Mouse (Mus musculus) liver, embryonic 13.5 days (tissue): ENCODE data around the gene Mme. TPM values are rescaled to one million over a fixed set of nuclear protein-coding genes. Genes with fewer than 3 reads are reported as not detected.

Source experiments
- ATAC-seq: fragments of 200-750 bp; cut with Nextera tagmentation; 2 replicates; pipeline ENCODE4 v1.8.0; 2017; ENCODE audit warnings: low read depth, mild to moderate bottlenecking, moderate number of reproducible peaks, moderate library complexity
- DNase-seq: peaks from one replicate; pipeline ENCODE4 v3.0.0; 2022
- H3K27ac ChIP-seq: fragments of 300-500 bp; sonication (generic); 2 replicates; pipeline ENCODE4 v1.5.1; 2015; ENCODE audit warnings: moderate library complexity, mild to moderate bottlenecking, inconsistent platforms
- H3K27me3 ChIP-seq: fragments of 300-500 bp; sonication (generic); 2 replicates; pipeline ENCODE4 v1.6.1; 2015; ENCODE audit warnings: mild to moderate bottlenecking, inconsistent platforms
- H3K36me3 ChIP-seq: fragments of 300-500 bp; sonication (generic); 2 replicates; pipeline ENCODE4 v1.6.1; 2015; ENCODE audit warnings: mild to moderate bottlenecking, inconsistent platforms
- H3K4me1 ChIP-seq: fragments of 300-500 bp; sonication (generic); replicated peaks from 2 replicates; pipeline ENCODE4 v1.6.1; 2015; ENCODE audit warnings: inconsistent platforms
- H3K4me2 ChIP-seq: fragments of 300-500 bp; sonication (generic); 2 replicates; pipeline ENCODE4 v1.6.1; 2015; ENCODE audit warnings: inconsistent platforms, mild to moderate bottlenecking, moderate library complexity
- H3K4me3 ChIP-seq: fragments of 300-500 bp; sonication (generic); replicated peaks from 2 replicates; pipeline ENCODE4 v1.5.1; 2015; ENCODE audit warnings: mild to moderate bottlenecking, inconsistent platforms
- H3K9ac ChIP-seq: fragments of 300-500 bp; sonication (generic); 2 replicates; pipeline ENCODE4 v1.6.1; 2015; ENCODE audit warnings: mild to moderate bottlenecking, inconsistent platforms
- H3K9me3 ChIP-seq: fragments of 300-500 bp; sonication (generic); replicated peaks from 2 replicates; pipeline ENCODE4 v1.6.1; 2016; ENCODE audit warnings: inconsistent platforms
- WGBS: fragments of 180-500 bp; shearing (Covaris S2); methylation state at CpG from one replicate; pipeline ENCODE4 v1.1.7; 2015; ENCODE audit not compliant: insufficient replicate concordance; 5-methylcytosine and 5-hydroxymethylcytosine counted together
- polyA plus RNA-seq: library from polyadenylated mRNA; unstranded; fragments of >200 nt; fragmentation: Nextera tagmentation; extraction: Ambion mirVana; gene quantifications from 2 replicates; pipeline ENCODE4 v1.2.1, GENCODE M21; 2015

Gene Mme
- polyA plus RNA-seq, 1 experiment from 2014 or later = 0.22 TPM

GRCm38 (mm10) chr3:63351680-63352260 is 110.4 kb downstream of the Mme start:
- Histone ChIP-seq H3K27ac (no peak overlapping the region), H3K4me1 (no peaks in the 10 kb centered on the region), H3K36me3 (no peaks in the 10 kb centered on the region), H3K4me2 (no peak overlapping the region), H3K4me3 (no peak overlapping the region), H3K9me3 (no peaks in the 10 kb centered on the region), H3K9ac (no peak overlapping the region), H3K27me3 (no peaks in the 10 kb centered on the region)
- WGBS = 69% methylated on average over 1 of the region's 1 CpGs
- ATAC-seq = no peak
- no peak for DNase-seq

GRCm38 (mm10) chr3:63359512-63359911 is 118.2 kb downstream of the Mme start:
- Histone ChIP-seq H3K36me3 (no peaks in the 10 kb centered on the region), H3K27ac (no peak overlapping the region)

GRCm38 (mm10) chr3:63384989-63385388 is 143.7 kb downstream of the Mme start:
- ATAC-seq (no peak), DNase-seq (no peak)
- Histone ChIP-seq H3K9me3 (no peaks in the 10 kb centered on the region), H3K9ac (no peak overlapping the region), H3K27me3 (no peaks in the 10 kb centered on the region), H3K36me3 (no peaks in the 10 kb centered on the region), H3K4me1 (no peaks in the 10 kb centered on the region), H3K4me3 (no peak overlapping the region), H3K4me2 (no peak overlapping the region), H3K27ac (no peak overlapping the region)
- 33% methylated on average over 2 of the region's 2 CpGs for whole genome bisulfite sequencing

More at GRCm38 (mm10) chr3:63359512-63359911, 118.2 kb downstream of the Mme start:
- H3K4me2 ChIP-seq = no peak overlapping the region
- WGBS = 53% methylated on average over 1 of the region's 1 CpGs
- no peak overlapping the region for H3K4me3 ChIP-seq
- H3K9me3 ChIP-seq = no peaks in the 10 kb centered on the region
- ATAC-seq (no peak), DNase-seq (no peak)
- no peaks in the 10 kb centered on the region for H3K27me3 ChIP-seq
- no peaks in the 10 kb centered on the region for H3K4me1 ChIP-seq
- no peak overlapping the region for H3K9ac ChIP-seq

GRCm38 (mm10) chr3:63390774-63391173 is 149.4 kb downstream of the Mme start:
- Histone ChIP-seq H3K27ac (no peak overlapping the region), H3K4me2 (no peak overlapping the region), H3K4me1 (no peaks in the 10 kb centered on the region), H3K9me3 (no peaks in the 10 kb centered on the region), H3K9ac (no peak overlapping the region), H3K4me3 (no peak overlapping the region), H3K27me3 (no peaks in the 10 kb centered on the region), H3K36me3 (no peaks in the 10 kb centered on the region)
- DNase-seq = no peak
- WGBS = 45% methylated on average over 2 of the region's 2 CpGs
- ATAC-seq = no peak

- ATAC-seq (no peak), DNase-seq (no peak)
- 45% methylated on average over 2 of the region's 2 CpGs for WGBS
Observed at GRCm38 (mm10) chr3:63391348-63391747, 150.0 kb downstream of the Mme start.

GRCm38 (mm10) chr3:63394424-63394941 is 153.1 kb downstream of the Mme start:
- no peak overlapping the region for H3K4me2 ChIP-seq
- no peak overlapping the region for H3K4me3 ChIP-seq
- no peak overlapping the region for H3K9ac ChIP-seq
- ATAC-seq (no peak), DNase-seq (no peak)
- WGBS = 66% methylated on average over 4 of the region's 4 CpGs
- no peak overlapping the region for H3K27ac ChIP-seq
- H3K4me1 ChIP-seq = no peaks in the 10 kb centered on the region
- no peaks in the 10 kb centered on the region for H3K36me3 ChIP-seq
- no peaks in the 10 kb centered on the region for H3K27me3 ChIP-seq
- no peaks in the 10 kb centered on the region for H3K9me3 ChIP-seq

More at GRCm38 (mm10) chr3:63391348-63391747, 150.0 kb downstream of the Mme start:
- no peaks in the 10 kb centered on the region for H3K36me3 ChIP-seq
- no peaks in the 10 kb centered on the region for H3K4me1 ChIP-seq
- H3K27me3 ChIP-seq = no peaks in the 10 kb centered on the region
- no peak overlapping the region for H3K27ac ChIP-seq
- no peak overlapping the region for H3K9ac ChIP-seq
- H3K9me3 ChIP-seq = no peaks in the 10 kb centered on the region
- no peak overlapping the region for H3K4me2 ChIP-seq
- H3K4me3 ChIP-seq = no peak overlapping the region

GRCm38 (mm10) chr3:63398171-63398570 is 156.8 kb downstream of the Mme start:
- ATAC-seq (no peak), DNase-seq (no peak)
- 67% methylated on average over 4 of the region's 4 CpGs for WGBS
- H3K4me1 ChIP-seq = no peaks in the 10 kb centered on the region
- H3K36me3 ChIP-seq = no peaks in the 10 kb centered on the region
- no peak overlapping the region for H3K4me3 ChIP-seq
- no peak overlapping the region for H3K27ac ChIP-seq
- H3K9ac ChIP-seq = no peak overlapping the region
- no peaks in the 10 kb centered on the region for H3K27me3 ChIP-seq
- H3K4me2 ChIP-seq = no peak overlapping the region
- no peaks in the 10 kb centered on the region for H3K9me3 ChIP-seq

GRCm38 (mm10) chr3:63406438-63406837 is 165.1 kb downstream of the Mme start:
- no peaks in the 10 kb centered on the region for H3K4me1 ChIP-seq
- no peak overlapping the region for H3K4me2 ChIP-seq
- DNase-seq (no peak), ATAC-seq (no peak)
- H3K9me3 ChIP-seq = no peaks in the 10 kb centered on the region
- no peaks in the 10 kb centered on the region for H3K27me3 ChIP-seq
- no peak overlapping the region for H3K27ac ChIP-seq
- no peak overlapping the region for H3K4me3 ChIP-seq
- no peaks in the 10 kb centered on the region for H3K36me3 ChIP-seq
- H3K9ac ChIP-seq = no peak overlapping the region
- WGBS = 63% methylated on average over 3 of the region's 3 CpGs

- WGBS = 71% methylated on average over 4 of the region's 4 CpGs
- Histone ChIP-seq H3K4me2 (no peak overlapping the region), H3K36me3 (no peaks in the 10 kb centered on the region), H3K4me3 (no peak overlapping the region), H3K27ac (no peak overlapping the region), H3K27me3 (no peaks in the 10 kb centered on the region), H3K9me3 (no peaks in the 10 kb centered on the region), H3K4me1 (no peaks in the 10 kb centered on the region), H3K9ac (no peak overlapping the region)
- ATAC-seq (no peak), DNase-seq (no peak)
Observed at GRCm38 (mm10) chr3:63411006-63411405, 169.7 kb downstream of the Mme start.

- H3K4me2 ChIP-seq = no peak overlapping the region
- H3K4me3 ChIP-seq = no peak overlapping the region
- no peaks in the 10 kb centered on the region for H3K36me3 ChIP-seq
- H3K9ac ChIP-seq = no peak overlapping the region
- H3K4me1 ChIP-seq = no peaks in the 10 kb centered on the region
- no peaks in the 10 kb centered on the region for H3K9me3 ChIP-seq
- no peak overlapping the region for H3K27ac ChIP-seq
- 55% methylated on average over 6 of the region's 6 CpGs for WGBS
- DNase-seq (no peak), ATAC-seq (no peak)
- no peaks in the 10 kb centered on the region for H3K27me3 ChIP-seq
Observed at GRCm38 (mm10) chr3:63412220-63412937, 171.0 kb downstream of the Mme start.

- ATAC-seq (no peak), DNase-seq (no peak)
- Histone ChIP-seq H3K9ac (no peak overlapping the region), H3K4me3 (no peak overlapping the region), H3K4me2 (no peak overlapping the region), H3K27ac (no peak overlapping the region), H3K27me3 (no peaks in the 10 kb centered on the region), H3K36me3 (no peaks in the 10 kb centered on the region), H3K9me3 (no peaks in the 10 kb centered on the region), H3K4me1 (no peaks in the 10 kb centered on the region)
- 55% methylated on average over 6 of the region's 6 CpGs for whole genome bisulfite sequencing
Observed at GRCm38 (mm10) chr3:63413046-63413911, 171.9 kb downstream of the Mme start.
